Mouse (Mus musculus) intestine, embryonic 16.5 days (tissue): ENCODE measurements around the gene Gm9736. TPM values are rescaled to one million over a fixed set of nuclear protein-coding genes. Genes with fewer than 3 reads are reported as not detected.

Source experiments
- ATAC-seq: fragments of 200-750 bp; cut with Nextera tagmentation; 2 replicates; pipeline ENCODE4 v1.8.0; 2017; ENCODE audit warnings: moderate TSS enrichment, moderate library complexity
- H3K27ac ChIP-seq: fragments of 300-500 bp; sonication (generic); 2 replicates; pipeline ENCODE4 v1.5.1; 2014; ENCODE audit warnings: mild to moderate bottlenecking, low read length
- H3K27me3 ChIP-seq: fragments of 300-500 bp; sonication (generic); replicated peaks from 2 replicates; pipeline ENCODE4 v1.6.1; 2014; ENCODE audit warnings: low read length, control low read depth, mixed read lengths; ENCODE audit not compliant: control insufficient read depth, insufficient read depth
- H3K36me3 ChIP-seq: fragments of 300-500 bp; sonication (generic); 2 replicates; pipeline ENCODE4 v1.6.1; 2014; ENCODE audit warnings: low read length, control low read depth; ENCODE audit not compliant: control insufficient read depth, insufficient read depth
- H3K4me1 ChIP-seq: fragments of 300-500 bp; sonication (generic); 2 replicates; pipeline ENCODE4 v1.6.1; 2014; ENCODE audit warnings: low read length, control low read depth, mixed read lengths; ENCODE audit not compliant: control insufficient read depth, insufficient read depth
- H3K4me2 ChIP-seq: fragments of 300-500 bp; sonication (generic); 2 replicates; pipeline ENCODE4 v1.6.1; 2014; ENCODE audit warnings: low read depth, low read length, control low read depth
- H3K4me3 ChIP-seq: fragments of 300-500 bp; sonication (generic); 2 replicates; pipeline ENCODE4 v1.5.1; 2014; ENCODE audit warnings: mild to moderate bottlenecking, low read length
- H3K9ac ChIP-seq: fragments of 300-500 bp; sonication (generic); 2 replicates; pipeline ENCODE4 v1.6.1; 2014; ENCODE audit warnings: low read depth, low read length
- H3K9me3 ChIP-seq: fragments of 300-500 bp; sonication (generic); 2 replicates; pipeline ENCODE4 v1.6.1; 2016; ENCODE audit warnings: low read length, control low read depth; ENCODE audit not compliant: control insufficient read depth
- WGBS: fragments of 180-500 bp; shearing (Covaris S2); extraction: QIAGEN DNeasy Blood & Tissue Kit; methylation state at CpG from one replicate; pipeline ENCODE4 v1.1.7; 2014; 5-methylcytosine and 5-hydroxymethylcytosine counted together
- polyA plus RNA-seq: library from polyadenylated mRNA; unstranded; fragments of >200 nt; fragmentation: Nextera tagmentation; extraction: Ambion mirVana; gene quantifications from 2 replicates; pipeline ENCODE4 v1.2.1, GENCODE M21; 2015

The Gm9736 gene
- polyA plus RNA-seq, 1 experiment from 2014 or later: not detected

DNA sequence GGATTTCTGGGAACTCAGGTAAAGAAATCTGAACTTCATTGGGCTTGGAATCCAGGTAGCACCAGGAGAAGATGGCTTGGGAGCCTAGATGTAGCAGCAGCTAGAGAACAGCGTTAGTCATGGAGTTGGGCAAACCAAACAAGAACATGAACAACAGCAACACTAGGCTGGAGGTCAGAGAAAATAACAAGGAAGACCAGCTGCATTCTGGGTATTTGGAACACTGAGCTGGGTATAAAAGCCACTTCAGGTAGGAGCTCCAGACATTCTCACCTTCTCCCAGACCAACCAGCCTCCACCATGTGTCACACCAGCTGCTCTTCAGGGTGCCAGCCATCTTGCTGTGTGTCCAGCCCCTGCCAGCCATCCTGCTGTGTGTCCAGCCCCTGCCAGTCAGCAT is 44.8 kb downstream of the Gm9736 start, which contains the start of gene Gm10272:
Gene Gm10272, plus strand, starts transcription at position 301 of the 400 bp plus-strand sequence.
- H3K9me3 ChIP-seq: no peaks in the 10 kb centered on the region
- WGBS: 96% methylated on average over 1 of the region's 1 CpGs

More for the DNA sequence above, 44.8 kb downstream of the Gm9736 start, which contains the start of gene Gm10272:
- H3K9ac ChIP-seq: no peak within 1 kb of the TSS
- ATAC-seq: no peak
- H3K36me3 ChIP-seq: no peaks in the 10 kb centered on the region
- H3K27ac ChIP-seq: no peak within 1 kb of the TSS
- no peaks in the 10 kb centered on the region for H3K27me3 ChIP-seq
- no peaks in the 10 kb centered on the region for H3K4me1 ChIP-seq
- H3K4me3 ChIP-seq: no peak within 1 kb of the TSS
- H3K4me2 ChIP-seq: no peak within 1 kb of the TSS

Other genes starting within 250 kb of the Gm9736 start
- gene Fam207a, start 235.6 kb downstream of the Gm9736 start, polyA plus RNA-seq: 39.0 and 43.8 TPM in 2 replicates
- gene Itgb2, start 221.1 kb downstream of the Gm9736 start, polyA plus RNA-seq: 3.8 and 3.9 TPM in 2 replicates
- 177 and 181 TPM in 2 replicates for gene Pttg1ip, start 169.6 kb downstream of the Gm9736 start, polyA plus RNA-seq
- gene Sumo3, start 145.3 kb downstream of the Gm9736 start, polyA plus RNA-seq: 330 and 356 TPM in 2 replicates
- 1.9 TPM in 1 of 2 replicates, not detected in the other for gene Gm49325, start 145.2 kb downstream of the Gm9736 start, polyA plus RNA-seq
- 61.5 and 68.6 TPM in 2 replicates for gene Ube2g2, start 129.1 kb downstream of the Gm9736 start, polyA plus RNA-seq
- gene Tspear, start 64.8 kb downstream of the Gm9736 start, polyA plus RNA-seq: 0.48 and 0.51 TPM in 2 replicates
- not detected in 2 replicates for gene Gm19402, start 60.6 kb downstream of the Gm9736 start, polyA plus RNA-seq
- not detected in 2 replicates for gene Gm9508, start 54.1 kb downstream of the Gm9736 start, polyA plus RNA-seq
- gene Gm10272, start 44.7 kb downstream of the Gm9736 start, polyA plus RNA-seq: not detected in 2 replicates
- gene Gm10024, start 39.9 kb downstream of the Gm9736 start, polyA plus RNA-seq: not detected in 2 replicates
- gene Gm10142, start 35.5 kb downstream of the Gm9736 start, polyA plus RNA-seq: not detected in 2 replicates
- not detected in 2 replicates for gene Krtap12-1, start 30.8 kb downstream of the Gm9736 start, polyA plus RNA-seq
- gene Gm10100, start 24.9 kb downstream of the Gm9736 start, polyA plus RNA-seq: not detected in 2 replicates
- not detected in 2 replicates for gene Gm18596, start 8.7 kb downstream of the Gm9736 start, polyA plus RNA-seq
- not detected in 2 replicates for gene Gm3233, start 8.3 kb upstream of the Gm9736 start, polyA plus RNA-seq
- gene Gm3238, start 20.0 kb upstream of the Gm9736 start, polyA plus RNA-seq: not detected in 2 replicates
- not detected in 2 replicates for gene Gm7138, start 25.6 kb upstream of the Gm9736 start, polyA plus RNA-seq
- not detected in 2 replicates for gene Gm3250, start 31.2 kb upstream of the Gm9736 start, polyA plus RNA-seq
- not detected in 2 replicates for gene Gm7137, start 36.8 kb upstream of the Gm9736 start, polyA plus RNA-seq
- not detected in 2 replicates for gene Gm9639, start 43.7 kb upstream of the Gm9736 start, polyA plus RNA-seq
- gene Gm19668, start 47.8 kb upstream of the Gm9736 start, polyA plus RNA-seq: not detected in 2 replicates
- gene Gm9507, start 60.5 kb upstream of the Gm9736 start, polyA plus RNA-seq: not detected in 2 replicates
- not detected in 2 replicates for gene Gm2696, start 63.3 kb upstream of the Gm9736 start, polyA plus RNA-seq
- not detected in 2 replicates for gene Krtap10-4, start 75.7 kb upstream of the Gm9736 start, polyA plus RNA-seq
- gene Krtap10-10, start 84.6 kb upstream of the Gm9736 start, polyA plus RNA-seq: not detected in 2 replicates
- not detected in 2 replicates for gene Gm36176, start 95.4 kb upstream of the Gm9736 start, polyA plus RNA-seq
- not detected in 2 replicates for gene Gm10318, start 101.5 kb upstream of the Gm9736 start, polyA plus RNA-seq
- not detected in 2 replicates for gene Gm3285, start 110.6 kb upstream of the Gm9736 start, polyA plus RNA-seq
- gene Lrrc3, start 151.2 kb upstream of the Gm9736 start, polyA plus RNA-seq: 3.3 TPM in 2 replicates
- 0.91 and 0.92 TPM in 2 replicates for gene Trpm2, start 219.2 kb upstream of the Gm9736 start, polyA plus RNA-seq
- 16.0 and 17.5 TPM in 2 replicates for gene 1810043G02Rik, start 227.2 kb upstream of the Gm9736 start, polyA plus RNA-seq